Mouse (Mus musculus): ENCODE measurements around the gene Mttp.

Mttp gene

GRCm38 (mm10) chr3:138056976-138057375 is 87.8 kb downstream of the Mttp start:
- in situ Hi-C loops (cut with MboI, MseI) = no loop called here

GRCm38 (mm10) chr3:138053969-138054368 is 90.8 kb downstream of the Mttp start:
- in situ Hi-C loops (cut with MboI, MseI) = no loop called here

GRCm38 (mm10) chr3:138051431-138051830 is 93.3 kb downstream of the Mttp start:
- in situ Hi-C loops (cut with MboI, MseI) = no loop called here

GRCm38 (mm10) chr3:138050772-138051171 is 94.0 kb downstream of the Mttp start:
- in situ Hi-C loops (cut with MboI, MseI) = no loop called here

- in situ Hi-C loops (cut with MboI, MseI) = no loop called here
Observed at GRCm38 (mm10) chr3:138049555-138049954, 95.2 kb downstream of the Mttp start.

GRCm38 (mm10) chr3:138043316-138043715 is 101.5 kb downstream of the Mttp start:
- in situ Hi-C loops (cut with MboI, MseI) = no loop called here

GRCm38 (mm10) chr3:138041591-138042301 is 103.0 kb downstream of the Mttp start:
- in situ Hi-C loops (cut with MboI, MseI) = no loop called here

GRCm38 (mm10) chr3:138040938-138041337 is 103.8 kb downstream of the Mttp start:
- in situ Hi-C loops (cut with MboI, MseI) = no loop called here

All from regulatory T cell (primary cell).